Mouse (Mus musculus): Measurements from ENCODE around the gene Taar8b.
"Not testable (repeated sequence)": the region's sequence is repeated elsewhere in the genome, so short reads cannot be mapped to it uniquely, and the experiment has no call there.

GRCm38 (mm10) chr10:24103299-24103698 is 11.2 kb upstream of the Taar8b start:
- TF ChIP-seq TAL1, GATA1 (IDR thresholded peaks at IDR 0.05; ENCODE audit: low read length): not testable (repeated sequence)
